25 mouse cellular contexts compared by ENCODE assay signal in genomic region chr1:172441935-172442445, GRCm38 (mm10).
"Had no signal": no experiment of that assay in that cellular context is flagged by ENCODE, and none has a peak within 500 bp of the region (broad histone marks: within the 10 kb centered on the region; RNA-seq: fewer than 3 reads in every experiment).

No protein-coding gene starts in this region.

- ATAC-seq: liver, embryonic 12.5 days; midbrain, embryonic 13.5 days; midbrain, embryonic 16.5 days had no signal

- H3K4me3 ChIP-seq: kidney, embryonic 15.5 days; left cerebral cortex, adult 2 months; limb, embryonic 12.5 days; limb, embryonic 15.5 days; liver, embryonic 12.5 days; liver, embryonic 15.5 days; lung, embryonic 15.5 days; megakaryocyte, embryonic 14.5 days; midbrain, embryonic 10.5 days; midbrain, embryonic 13.5 days; myocyte had no signal

- H3K36me3 ChIP-seq: kidney, embryonic 15.5 days; limb, embryonic 12.5 days; limb, embryonic 15.5 days; liver, embryonic 12.5 days; liver, embryonic 15.5 days; lung, embryonic 15.5 days; midbrain, embryonic 10.5 days; midbrain, embryonic 13.5 days had no signal

- H3K27ac ChIP-seq: kidney, embryonic 15.5 days; left cerebral cortex, adult 2 months; limb, embryonic 12.5 days; limb, embryonic 15.5 days; liver, embryonic 12.5 days; liver, embryonic 15.5 days; lung, embryonic 15.5 days; midbrain, embryonic 10.5 days; midbrain, embryonic 13.5 days had no signal

- H3K9me3 ChIP-seq: kidney, embryonic 15.5 days; limb, embryonic 12.5 days; limb, embryonic 15.5 days; liver, embryonic 12.5 days; liver, embryonic 15.5 days; lung, embryonic 15.5 days; megakaryocyte, embryonic 14.5 days; midbrain, embryonic 10.5 days; midbrain, embryonic 13.5 days had no signal

- H3K4me1 ChIP-seq: limb, embryonic 12.5 days; limb, embryonic 15.5 days; liver, embryonic 12.5 days; liver, embryonic 15.5 days; lung, embryonic 15.5 days; megakaryocyte, embryonic 14.5 days; midbrain, embryonic 10.5 days; midbrain, embryonic 13.5 days had no signal

- H3K27me3 ChIP-seq: kidney, embryonic 15.5 days; limb, embryonic 12.5 days; limb, embryonic 15.5 days; liver, embryonic 12.5 days; liver, embryonic 15.5 days; lung, embryonic 15.5 days; midbrain, embryonic 13.5 days had no signal

- H3K4me2 ChIP-seq: kidney, embryonic 15.5 days; limb, embryonic 12.5 days; limb, embryonic 15.5 days; liver, embryonic 12.5 days; liver, embryonic 15.5 days; lung, embryonic 15.5 days; midbrain, embryonic 13.5 days had no signal

- DNase-seq: kidney, adult 11 months; kidney, adult 8-10 months; kidney, postnatal 10 days; kidney, postnatal 36 days; layer of hippocampus, postnatal 36 days; lung, adult 18-20 months; lung, postnatal 10 days; lung, postnatal 36 days; right cerebral cortex, postnatal 14 days; right cerebral cortex, postnatal 4 days; thymus, adult 2 months; thymus, postnatal 14 days; thymus, postnatal 4 days had no signal

- H3K9ac ChIP-seq: kidney, embryonic 15.5 days; limb, embryonic 12.5 days; limb, embryonic 15.5 days; liver, embryonic 12.5 days; liver, embryonic 15.5 days; lung, embryonic 15.5 days; midbrain, embryonic 13.5 days had no signal
